Mouse (Mus musculus) stomach, postnatal 0 days (tissue): ENCODE data around the gene Pex1.

Experiments used
- CTCF ChIP-seq: IDR thresholded peaks from 2 replicates; pipeline ENCODE4 v1.5.1; 2016; ENCODE audit warnings: antibody characterized with exemption, low read depth, mild to moderate bottlenecking, moderate library complexity
- EP300 ChIP-seq: optimal IDR thresholded peaks from 2 replicates; pipeline ENCODE3; 2016; ENCODE audit warnings: antibody characterized with exemption

GRCm38 (mm10) chr5:3598766-3599165, 2.9 kb downstream of the Pex1 start:
- TF ChIP-seq CTCF (no peak), EP300 (no peak)
